Mouse (Mus musculus) midbrain, embryonic 15.5 days (tissue): ENCODE measurements around the gene Klri2. TPM values are rescaled to one million over a fixed set of nuclear protein-coding genes. Genes with fewer than 3 reads are reported as not detected.
"Not testable (repeated sequence)": the region's sequence is repeated elsewhere in the genome, so short reads cannot be mapped to it uniquely, and the experiment has no call there.

Experiments
- ATAC-seq: fragments of 200-750 bp; cut with Nextera tagmentation; replicated peaks from 2 replicates; pipeline ENCODE4 v1.8.0; 2017; ENCODE audit warnings: moderate TSS enrichment
- H3K27ac ChIP-seq: fragments of 300-500 bp; sonication (generic); 2 replicates; pipeline ENCODE4 v1.5.1; 2015; ENCODE audit warnings: mild to moderate bottlenecking, inconsistent platforms
- H3K27me3 ChIP-seq: fragments of 300-500 bp; sonication (generic); replicated peaks from 2 replicates; pipeline ENCODE4 v1.6.1; 2015; ENCODE audit warnings: inconsistent platforms
- H3K36me3 ChIP-seq: fragments of 300-500 bp; sonication (generic); replicated peaks from 2 replicates; pipeline ENCODE4 v1.6.1; 2015; ENCODE audit warnings: inconsistent platforms
- H3K4me1 ChIP-seq: fragments of 300-500 bp; sonication (generic); 2 replicates; pipeline ENCODE4 v1.6.1; 2015; ENCODE audit warnings: inconsistent platforms
- H3K4me2 ChIP-seq: fragments of 300-500 bp; sonication (generic); 2 replicates; pipeline ENCODE4 v1.6.1; 2015; ENCODE audit warnings: inconsistent platforms, mild to moderate bottlenecking, moderate library complexity
- H3K4me3 ChIP-seq: fragments of 300-500 bp; sonication (generic); 2 replicates; pipeline ENCODE4 v1.5.1; 2015; ENCODE audit warnings: mild to moderate bottlenecking, inconsistent platforms
- H3K9ac ChIP-seq: fragments of 300-500 bp; sonication (generic); 2 replicates; pipeline ENCODE4 v1.6.1; 2015; ENCODE audit warnings: mild to moderate bottlenecking, inconsistent platforms
- H3K9me3 ChIP-seq: fragments of 300-500 bp; sonication (generic); 2 replicates; pipeline ENCODE4 v1.6.1; 2016; ENCODE audit warnings: inconsistent platforms
- WGBS: fragments of 180-500 bp; shearing (Covaris S2); methylation state at CpG from one replicate; pipeline ENCODE4 v1.1.7; 2015; ENCODE audit warnings: mixed read lengths; 5-methylcytosine and 5-hydroxymethylcytosine counted together
- polyA plus RNA-seq: library from polyadenylated mRNA; unstranded; fragments of >200 nt; fragmentation: Nextera tagmentation; extraction: Ambion mirVana; gene quantifications from 2 replicates; pipeline ENCODE4 v1.2.1, GENCODE M21; 2015

Gene Klri2
- polyA plus RNA-seq = not detected in 2 replicates

DNA sequence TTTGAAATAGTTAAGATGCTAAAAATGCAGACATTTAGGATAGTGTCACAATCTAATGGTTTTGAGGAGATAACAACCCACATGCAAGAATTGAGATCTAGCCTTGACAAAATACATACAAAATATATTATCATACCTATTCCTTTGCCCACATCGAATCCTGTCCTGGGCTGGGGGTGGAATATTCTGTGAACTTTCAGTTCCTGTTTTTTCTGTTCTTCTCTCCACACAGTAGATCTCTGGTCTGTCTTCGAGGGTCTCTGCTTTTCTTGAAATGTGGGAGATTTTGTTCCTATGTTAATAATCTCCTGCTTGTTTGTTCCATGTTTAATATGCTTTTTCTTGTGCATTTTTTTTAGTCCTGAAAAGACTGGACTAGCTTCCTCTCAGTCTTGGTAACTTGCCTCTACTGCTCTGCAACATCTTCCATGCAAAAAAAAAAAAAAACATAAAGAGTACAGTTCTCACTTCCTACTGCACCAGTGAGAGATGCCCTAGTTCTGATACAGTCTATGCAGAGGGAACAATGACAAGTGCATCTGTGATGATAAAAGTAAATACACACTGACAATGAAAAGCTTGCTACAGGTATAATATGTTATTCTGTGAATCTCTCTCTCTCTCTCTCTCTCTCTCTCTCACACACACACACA is at the start of gene Klri2:
TSS of gene Klri2 (minus strand) at position 416 of the 653 bp plus-strand sequence.
- no peaks in the 10 kb centered on the region for H3K9me3 ChIP-seq
- H3K4me2 ChIP-seq = no peak within 1 kb of the TSS
- no peak for ATAC-seq
- H3K4me3 ChIP-seq = no peak within 1 kb of the TSS
- WGBS = 75% methylated on average over 2 of the region's 2 CpGs
- H3K27me3 ChIP-seq = no peaks in the 10 kb centered on the region
- H3K9ac ChIP-seq = no peak within 1 kb of the TSS
- no peak within 1 kb of the TSS for H3K27ac ChIP-seq
- no peaks in the 10 kb centered on the region for H3K36me3 ChIP-seq
- no peaks in the 10 kb centered on the region for H3K4me1 ChIP-seq

- not testable (repeated sequence) for ATAC-seq, H3K9ac ChIP-seq, H3K9me3 ChIP-seq, H3K4me3 ChIP-seq, H3K36me3 ChIP-seq, H3K27me3 ChIP-seq, H3K4me1 ChIP-seq, H3K4me2 ChIP-seq, H3K27ac ChIP-seq
- 87% methylated on average over 3 of the region's 3 CpGs for WGBS
Observed at GRCm38 (mm10) chr6:129784170-129784569, 43.9 kb upstream of the Klri2 start, which contains the start of gene Gm156. Gm156 (minus strand) TSS chr6:129784270.

DNA sequence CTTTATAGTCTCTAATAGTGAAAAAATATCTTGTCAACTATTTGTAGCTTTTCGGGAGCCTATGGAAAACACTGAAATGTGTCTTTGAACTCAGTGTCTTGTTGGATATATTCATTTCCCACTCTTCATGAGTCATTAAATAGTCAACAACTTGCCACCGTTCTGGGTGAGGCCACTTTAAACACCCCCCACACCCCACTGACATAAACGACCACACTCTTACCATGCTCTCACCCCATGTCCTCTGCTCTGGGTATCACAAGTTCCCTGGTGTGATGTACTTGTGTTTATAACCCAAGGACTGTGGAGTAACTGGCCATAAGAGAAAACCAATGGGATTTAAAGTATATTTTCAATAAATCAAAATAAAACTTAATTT is 7.4 kb upstream of the Klri2 start:
- Histone ChIP-seq H3K27ac (no peak overlapping the region), H3K9ac (no peak overlapping the region), H3K9me3 (no peaks in the 10 kb centered on the region), H3K4me2 (no peak overlapping the region), H3K4me1 (no peaks in the 10 kb centered on the region), H3K36me3 (no peaks in the 10 kb centered on the region), H3K27me3 (no peaks in the 10 kb centered on the region), H3K4me3 (no peak overlapping the region)
- ATAC-seq = no peak
- WGBS = 81% methylated on average over 3 of the region's 3 CpGs

DNA sequence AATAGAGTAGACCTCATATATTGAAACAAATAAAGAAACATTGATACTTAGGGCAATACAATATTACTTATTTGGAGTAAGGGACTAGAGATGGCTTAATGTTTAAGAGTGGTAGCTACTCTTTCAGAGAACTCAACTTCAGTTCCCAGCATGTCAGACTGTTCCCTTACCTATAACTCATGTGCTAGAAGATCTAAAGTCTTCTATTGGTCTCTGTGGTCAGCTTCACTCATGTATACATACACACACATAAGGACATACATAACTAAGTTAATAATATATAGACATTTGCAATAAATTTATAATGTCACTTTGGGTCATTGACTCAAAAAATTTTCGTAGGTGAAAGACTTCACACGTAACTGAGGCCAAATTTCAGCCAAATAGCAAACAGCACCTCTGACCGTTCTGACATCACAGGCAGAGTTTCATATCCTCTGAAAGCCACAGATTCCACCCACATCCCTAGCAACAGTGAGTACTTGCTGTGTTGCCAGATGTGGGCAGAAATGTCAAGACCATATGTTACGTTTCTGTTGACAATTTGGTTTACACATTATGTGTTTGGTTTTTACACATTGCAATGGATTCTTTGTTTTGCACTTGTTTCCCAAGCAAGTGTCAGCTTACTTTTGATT is 6.9 kb upstream of the Klri2 start:
- Histone ChIP-seq H3K36me3 (no peaks in the 10 kb centered on the region), H3K4me2 (no peak overlapping the region), H3K4me1 (no peaks in the 10 kb centered on the region), H3K27ac (no peak overlapping the region), H3K27me3 (no peaks in the 10 kb centered on the region), H3K9me3 (no peaks in the 10 kb centered on the region), H3K4me3 (no peak overlapping the region), H3K9ac (no peak overlapping the region)
- no peak for ATAC-seq
- WGBS = 87% methylated on average over 4 of the region's 4 CpGs

DNA sequence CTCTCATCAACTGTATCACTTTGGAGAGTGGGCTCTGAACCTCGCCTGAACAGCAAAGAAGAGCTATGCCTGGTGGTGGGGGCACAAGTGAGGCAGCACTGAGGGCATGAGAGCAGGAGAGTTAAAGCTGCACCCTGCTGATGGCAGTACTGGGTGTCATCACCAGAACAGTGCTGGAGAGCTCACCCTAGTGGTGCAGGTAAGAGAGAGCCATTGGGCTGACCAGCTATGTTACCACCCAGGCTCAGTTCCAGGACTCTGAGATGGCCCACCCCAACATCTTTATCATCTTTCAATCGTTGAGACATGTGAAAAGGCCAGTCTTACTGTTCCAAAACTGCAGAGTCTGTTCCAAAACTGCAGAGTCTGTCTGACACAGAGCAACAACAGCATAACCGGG is 5.9 kb upstream of the Klri2 start:
- H3K27me3 ChIP-seq = no peaks in the 10 kb centered on the region
- H3K36me3 ChIP-seq = no peaks in the 10 kb centered on the region
- H3K9ac ChIP-seq = no peak overlapping the region
- no peak overlapping the region for H3K4me2 ChIP-seq
- H3K27ac ChIP-seq = no peak overlapping the region
- H3K4me1 ChIP-seq = no peaks in the 10 kb centered on the region
- H3K4me3 ChIP-seq = no peak overlapping the region
- 57% methylated on average over 3 of the region's 3 CpGs for WGBS
- H3K9me3 ChIP-seq = no peaks in the 10 kb centered on the region
- no peak for ATAC-seq

DNA sequence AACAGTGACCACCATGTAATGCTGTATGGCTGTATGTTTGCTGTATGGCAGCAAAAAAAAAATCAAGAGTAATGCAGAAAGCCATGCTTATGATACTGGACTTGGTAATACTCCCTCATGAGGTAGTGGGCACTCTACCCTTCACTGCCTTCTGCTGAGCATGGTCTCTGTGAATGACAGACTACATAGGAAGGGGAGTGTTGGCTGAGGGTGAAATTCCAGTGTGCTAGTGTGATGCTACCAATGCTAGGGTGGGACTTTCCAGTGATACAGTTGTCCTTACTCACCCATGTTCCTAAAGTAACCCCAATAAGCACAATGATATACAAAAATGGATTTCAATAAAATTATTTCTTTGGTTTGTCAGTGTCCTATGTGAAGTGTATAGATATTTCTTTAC is 3.9 kb downstream of the Klri2 start:
- Histone ChIP-seq H3K36me3 (no peaks in the 10 kb centered on the region), H3K4me3 (no peak overlapping the region), H3K4me2 (no peak overlapping the region), H3K4me1 (no peaks in the 10 kb centered on the region), H3K9me3 (no peaks in the 10 kb centered on the region), H3K27ac (no peak overlapping the region), H3K9ac (no peak overlapping the region), H3K27me3 (no peaks in the 10 kb centered on the region)
- no peak for ATAC-seq

- Histone ChIP-seq H3K36me3 (no peaks in the 10 kb centered on the region), H3K27ac (no peak overlapping the region), H3K9ac (no peak overlapping the region), H3K4me2 (no peak overlapping the region), H3K4me3 (no peak overlapping the region), H3K9me3 (no peaks in the 10 kb centered on the region), H3K27me3 (no peaks in the 10 kb centered on the region), H3K4me1 (no peaks in the 10 kb centered on the region)
- no peak for ATAC-seq
- 90% methylated on average over 1 of the region's 1 CpGs for WGBS
Observed at GRCm38 (mm10) chr6:129727237-129727636, 13.0 kb downstream of the Klri2 start.

DNA sequence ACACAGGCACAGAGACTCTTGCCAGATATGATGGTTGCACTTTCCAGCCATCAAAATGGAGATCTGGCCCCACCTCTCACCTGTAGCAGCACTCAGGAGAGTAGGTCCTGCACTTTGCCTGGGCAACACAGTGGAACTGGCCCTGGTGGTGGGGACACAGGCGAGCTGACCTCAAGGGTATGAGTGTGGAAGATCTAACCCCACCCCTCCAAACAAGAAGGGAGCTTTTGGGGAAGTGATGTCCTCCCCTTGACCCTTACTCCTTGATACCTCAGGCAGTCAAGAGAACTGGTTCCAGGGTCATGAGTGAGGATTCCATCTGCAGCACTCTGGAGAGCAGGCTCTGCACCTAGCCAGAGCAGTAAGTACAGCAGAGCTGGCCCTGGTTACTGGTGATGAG is 18.9 kb downstream of the Klri2 start:
- H3K9me3 ChIP-seq = no peaks in the 10 kb centered on the region
- no peak overlapping the region for H3K4me3 ChIP-seq
- H3K4me1 ChIP-seq = no peaks in the 10 kb centered on the region
- no peak overlapping the region for H3K9ac ChIP-seq
- no peak for ATAC-seq
- 54% methylated on average over 1 of the region's 1 CpGs for WGBS
- no peak overlapping the region for H3K27ac ChIP-seq
- H3K4me2 ChIP-seq = no peak overlapping the region
- H3K27me3 ChIP-seq = no peaks in the 10 kb centered on the region
- no peaks in the 10 kb centered on the region for H3K36me3 ChIP-seq

- Histone ChIP-seq H3K4me1 (no peaks in the 10 kb centered on the region), H3K36me3 (no peaks in the 10 kb centered on the region), H3K4me2 (no peak overlapping the region), H3K9ac (no peak overlapping the region), H3K27ac (no peak overlapping the region), H3K27me3 (no peaks in the 10 kb centered on the region), H3K9me3 (no peaks in the 10 kb centered on the region), H3K4me3 (no peak overlapping the region)
- 21% methylated on average over 3 of the region's 3 CpGs for WGBS
- ATAC-seq = no peak
Observed at GRCm38 (mm10) chr6:129720487-129720886, 19.8 kb downstream of the Klri2 start.

GRCm38 (mm10) chr6:129717032-129717431 is 23.3 kb downstream of the Klri2 start, which contains the start of gene Klri1:
Klri1 (minus strand) TSS chr6:129717132.
- no peaks in the 10 kb centered on the region for H3K27me3 ChIP-seq
- H3K4me2 ChIP-seq = no peak within 1 kb of the TSS
- 94% methylated on average over 4 of the region's 4 CpGs for WGBS
- H3K4me3 ChIP-seq = no peak within 1 kb of the TSS
- no peaks in the 10 kb centered on the region for H3K9me3 ChIP-seq
- no peak within 1 kb of the TSS for H3K9ac ChIP-seq
- ATAC-seq = no peak
- H3K27ac ChIP-seq = no peak within 1 kb of the TSS
- H3K4me1 ChIP-seq = no peaks in the 10 kb centered on the region
- H3K36me3 ChIP-seq = no peaks in the 10 kb centered on the region

DNA sequence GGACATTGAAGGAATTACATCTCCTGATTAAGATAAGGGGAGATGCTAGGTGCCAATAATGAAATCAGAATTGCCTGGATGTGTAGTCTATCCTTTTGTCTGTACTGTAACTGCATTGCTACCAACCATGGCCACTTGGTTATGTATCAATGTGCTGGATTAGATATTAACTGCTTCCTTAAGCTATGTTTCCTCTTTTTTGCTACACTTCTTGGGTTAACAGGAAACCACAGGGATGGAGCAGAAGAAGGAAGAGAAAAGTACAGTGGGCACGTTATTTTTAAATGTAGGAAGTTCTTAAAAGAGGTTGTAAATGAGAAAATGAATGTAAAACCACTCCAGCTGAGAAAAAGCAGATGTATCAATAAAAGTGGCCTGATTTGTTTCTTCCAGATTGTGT is 26.7 kb downstream of the Klri2 start:
- Histone ChIP-seq H3K27ac (no peak overlapping the region), H3K27me3 (no peaks in the 10 kb centered on the region), H3K36me3 (no peaks in the 10 kb centered on the region), H3K9ac (no peak overlapping the region), H3K4me1 (no peaks in the 10 kb centered on the region), H3K9me3 (no peaks in the 10 kb centered on the region), H3K4me2 (no peak overlapping the region), H3K4me3 (no peak overlapping the region)
- WGBS = 64% methylated on average over 1 of the region's 1 CpGs
- no peak for ATAC-seq

DNA sequence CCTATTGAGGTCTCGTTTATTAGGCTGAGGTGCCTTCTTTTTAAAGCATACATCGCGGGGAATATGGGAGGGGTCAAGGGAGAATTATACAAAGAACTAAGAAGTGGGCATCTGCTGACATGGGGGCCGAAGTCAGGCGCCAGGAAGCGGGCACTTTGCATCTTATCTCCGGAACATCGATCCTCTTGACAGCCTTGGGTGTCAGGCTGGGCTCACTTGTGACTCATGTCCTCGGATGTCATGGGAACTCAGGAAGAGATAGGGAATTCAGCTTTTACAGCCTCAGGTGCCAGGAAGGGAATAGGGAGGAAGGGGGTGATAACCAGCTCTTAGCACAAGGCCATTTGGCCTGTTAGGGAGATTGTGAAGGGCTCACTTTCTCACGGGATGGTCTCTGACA is 48.8 kb downstream of the Klri2 start:
- H3K9me3 ChIP-seq, H3K4me2 ChIP-seq, H3K4me1 ChIP-seq, ATAC-seq, H3K36me3 ChIP-seq, H3K27ac ChIP-seq, H3K27me3 ChIP-seq, H3K9ac ChIP-seq, H3K4me3 ChIP-seq: not testable (repeated sequence)
- WGBS = 87% methylated on average over 10 of the region's 10 CpGs

DNA sequence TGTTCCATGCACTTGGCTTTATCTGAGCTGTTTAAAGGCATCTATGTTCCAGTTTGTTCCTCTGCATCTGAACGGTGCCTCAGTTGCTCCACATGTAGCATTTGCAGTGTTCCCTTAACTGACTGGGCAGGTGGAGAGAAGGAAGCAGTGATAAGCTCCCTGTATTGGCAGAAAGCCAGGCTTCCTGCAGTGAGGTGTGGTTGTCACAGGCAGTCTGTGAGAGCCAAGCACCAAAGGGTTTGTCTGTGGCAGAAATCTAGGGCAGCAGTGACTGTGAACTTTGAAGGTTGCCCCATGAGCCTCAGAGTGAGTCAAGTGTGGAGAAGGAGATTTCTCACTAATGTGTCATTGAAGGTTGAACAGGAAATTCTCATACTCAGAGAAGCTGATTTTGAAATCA is 59.9 kb downstream of the Klri2 start:
- H3K4me1 ChIP-seq = no peaks in the 10 kb centered on the region
- 68% methylated on average over 1 of the region's 1 CpGs for WGBS
- H3K27me3 ChIP-seq = no peaks in the 10 kb centered on the region
- H3K4me2 ChIP-seq = no peak overlapping the region
- no peak overlapping the region for H3K27ac ChIP-seq
- H3K9me3 ChIP-seq = no peaks in the 10 kb centered on the region
- no peak overlapping the region for H3K4me3 ChIP-seq
- H3K36me3 ChIP-seq = no peaks in the 10 kb centered on the region
- ATAC-seq = no peak
- no peak overlapping the region for H3K9ac ChIP-seq
